Mouse (Mus musculus) right cerebral cortex, postnatal 4 days (tissue): ENCODE measurements at regions not wholly inside any gene's neighbourhood (a gene's known extent, or its start where the extent isn't known, plus 50 kb on each side); places are given as distances from the start of the nearest gene placed in this dataset.

ENCODE experiments used
- DNase-seq: peaks from one replicate; pipeline ENCODE4 v3.0.0-alpha.2; 2022

- peak; percentile 40 for DNase-seq
Measured at GRCm38 (mm10) chr17:63575316-63576007, 75.6 kb upstream of the Fbxl17 start.

DNA sequence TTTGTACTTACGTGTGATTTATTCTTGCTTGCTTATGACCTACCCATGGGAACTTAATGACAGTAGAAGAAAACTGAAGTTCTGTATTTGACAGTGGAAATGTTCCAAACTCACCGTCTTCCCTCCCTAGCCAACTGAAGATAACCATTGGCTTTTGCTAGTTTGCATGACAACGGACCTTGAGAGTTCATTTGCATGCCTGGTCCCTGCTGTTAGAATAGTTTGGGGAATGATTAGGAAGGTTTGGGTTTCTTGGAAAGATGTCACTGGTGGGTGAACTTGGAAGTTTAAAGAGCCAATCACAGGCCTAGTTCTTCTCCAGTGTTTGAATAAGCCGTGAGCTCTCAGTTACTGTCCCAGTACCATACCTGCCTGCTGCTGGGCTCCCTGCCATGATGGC lies 83.1 kb upstream of the Fbxl17 start:
- no peak for DNase-seq

DNA sequence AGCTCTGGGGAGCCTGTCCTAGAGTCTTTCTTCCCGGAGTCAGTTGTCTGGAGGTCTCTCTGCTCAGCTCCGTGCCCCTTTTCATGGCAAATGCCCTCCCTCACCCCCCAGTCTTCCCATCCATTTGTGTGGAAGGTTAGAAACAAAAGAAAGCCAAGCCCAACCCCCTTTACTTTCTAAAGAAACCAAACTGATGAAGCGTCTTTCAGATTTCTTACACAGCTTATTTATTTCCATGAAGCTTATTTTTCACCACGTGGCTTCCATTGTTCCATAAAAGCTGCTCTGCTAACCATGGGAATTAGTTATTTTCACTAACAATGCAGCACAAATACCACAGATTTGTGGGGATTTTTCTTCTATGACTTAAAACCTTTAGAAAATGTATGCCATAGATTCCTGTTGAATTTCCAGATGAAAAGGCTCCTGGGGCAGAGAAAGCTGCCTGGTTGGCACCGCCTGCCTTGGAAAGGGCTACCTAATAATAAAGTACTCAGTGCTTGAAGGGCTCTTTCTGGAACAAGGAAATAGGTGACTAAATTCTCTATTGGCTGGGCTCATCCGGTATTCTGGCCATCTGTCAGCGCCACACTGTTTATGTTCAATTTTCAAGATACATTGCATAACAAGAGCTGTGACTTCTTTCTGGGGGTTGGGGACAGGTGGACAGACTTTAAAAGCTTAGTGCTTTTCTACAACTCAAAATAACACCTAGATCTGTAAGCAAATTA lies 107.4 kb upstream of the Fbxl17 start:
- DNase-seq: no peak

GRCm38 (mm10) chr17:63622726-63623125 lies 122.9 kb upstream of the Fbxl17 start:
- DNase-seq: no peak

- DNase-seq: no peak
Measured at GRCm38 (mm10) chr17:63637598-63637997, 137.8 kb upstream of the Fbxl17 start.

DNA sequence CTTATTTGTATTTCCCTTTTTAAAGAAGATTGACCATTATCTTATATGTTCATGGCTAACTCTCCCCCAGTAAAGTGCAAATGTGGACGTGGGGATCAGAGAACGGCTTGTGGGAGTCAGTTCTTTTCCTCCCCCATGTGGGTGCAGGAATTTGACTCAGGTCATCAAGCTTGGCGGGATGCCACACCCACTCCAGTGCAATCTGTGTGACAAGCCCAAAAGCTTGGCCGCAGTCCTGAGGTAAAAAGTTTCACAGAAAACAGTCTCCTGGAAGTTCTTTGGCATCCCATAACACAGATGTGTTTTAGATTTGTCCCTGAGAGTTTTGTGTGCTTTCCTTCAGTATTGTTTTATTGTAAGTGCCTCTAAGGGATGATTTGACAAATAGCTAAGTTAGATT lies 144.6 kb upstream of the Fbxl17 start:
- DNase-seq: no peak

DNA sequence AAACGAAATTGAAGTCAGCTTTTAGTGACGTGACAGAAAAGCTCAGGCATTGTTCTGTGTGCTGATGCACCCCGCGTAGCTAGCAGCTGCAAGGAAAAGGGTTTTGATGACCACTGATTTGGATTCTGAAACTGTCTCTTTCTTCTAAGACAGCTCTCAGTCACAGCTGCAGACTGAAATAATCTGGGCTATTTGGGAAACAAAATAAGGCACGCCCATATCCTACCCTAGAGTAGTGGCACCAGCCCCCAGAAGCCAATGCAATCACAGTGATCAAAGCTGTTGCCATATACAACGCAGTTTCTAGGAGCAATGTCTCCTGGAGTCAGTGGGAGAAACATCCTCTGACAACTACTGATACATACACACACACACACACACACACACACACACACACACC lies 157.9 kb upstream of the Fbxl17 start:
- DNase-seq: no peak

- DNase-seq: peak; percentile 28
Measured at GRCm38 (mm10) chr17:63660841-63661481, 161.1 kb upstream of the Fbxl17 start.

GRCm38 (mm10) chr17:63661584-63661983 lies 161.8 kb upstream of the Fbxl17 start:
- no peak for DNase-seq

GRCm38 (mm10) chr17:63662251-63662650 lies 162.4 kb upstream of the Fbxl17 start:
- DNase-seq: no peak

DNA sequence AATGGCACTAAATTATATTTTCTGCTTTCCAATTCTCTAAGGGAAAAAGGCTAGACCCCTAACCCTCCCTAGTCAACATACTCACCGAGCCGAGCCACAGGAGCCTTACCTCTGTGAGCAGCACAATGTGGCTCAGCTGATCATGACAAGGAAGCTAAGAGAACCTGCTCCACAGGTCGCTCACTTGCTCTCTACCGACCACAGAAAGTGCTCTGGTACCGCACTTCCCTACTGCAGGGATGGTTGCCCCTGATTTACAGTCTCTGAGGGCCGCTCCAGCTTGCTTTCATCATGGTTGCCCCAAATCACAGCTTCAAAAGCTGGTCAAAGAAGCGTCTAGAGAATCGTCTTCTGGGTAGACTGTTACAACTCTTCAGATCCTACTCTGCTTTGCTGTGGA lies 177.0 kb upstream of the Fbxl17 start:
- no peak for DNase-seq

DNA sequence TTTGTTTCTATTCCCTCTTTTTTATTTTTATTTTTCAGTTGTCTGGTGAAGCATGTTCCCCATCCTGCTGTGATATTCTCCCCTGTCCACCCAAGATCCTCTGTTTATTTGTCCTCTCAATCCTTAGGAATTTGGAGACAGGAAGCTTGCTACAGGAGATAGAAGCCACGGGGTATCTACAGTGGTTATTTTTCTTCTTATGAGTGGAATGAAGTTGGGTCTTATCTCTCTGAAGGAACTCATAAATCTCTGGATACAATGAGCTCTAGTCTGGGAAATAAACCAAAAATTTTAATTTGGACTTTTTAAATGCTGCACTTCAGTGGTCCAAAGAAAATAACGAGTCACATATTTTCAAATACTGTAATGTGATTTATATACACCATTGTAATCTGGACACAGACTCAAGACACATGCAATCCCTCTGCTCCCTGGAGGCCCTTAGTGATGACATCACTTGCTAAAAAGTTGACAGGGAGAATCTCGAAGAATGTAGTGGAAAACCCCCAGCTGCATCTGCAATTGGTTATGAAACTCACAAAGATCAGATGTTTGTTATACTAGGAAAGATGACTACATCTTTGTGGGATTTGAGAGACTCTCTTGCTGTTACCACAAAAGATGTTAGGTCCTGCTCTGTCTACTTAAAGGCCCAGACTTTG lies 178.3 kb upstream of the Fbxl17 start:
- DNase-seq: no peak

- DNase-seq: no peak
Measured at GRCm38 (mm10) chr17:63680479-63680878, 180.7 kb upstream of the Fbxl17 start.

DNA sequence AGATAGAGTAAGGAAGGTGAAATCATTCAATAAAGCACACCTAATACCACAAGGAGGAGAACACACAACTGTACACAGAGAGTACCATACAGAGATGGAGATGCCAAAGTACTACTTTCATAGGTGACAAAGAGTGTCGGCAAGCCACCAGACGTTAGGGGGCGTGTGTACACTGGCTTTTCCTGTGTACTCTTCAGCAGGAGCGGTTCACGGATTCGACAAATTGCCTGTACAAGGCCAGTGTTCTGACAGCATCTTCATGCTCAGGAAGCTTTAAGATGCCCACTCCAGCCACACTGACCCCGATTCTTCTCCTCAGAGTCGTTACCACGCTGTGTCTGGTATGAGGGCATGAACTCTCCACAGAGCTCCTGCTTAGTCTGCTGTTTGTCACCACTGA lies 179.5 kb upstream of the Fer start:
- DNase-seq: no peak

GRCm38 (mm10) chr17:63684026-63684425 lies 178.8 kb upstream of the Fer start:
- no peak for DNase-seq

DNA sequence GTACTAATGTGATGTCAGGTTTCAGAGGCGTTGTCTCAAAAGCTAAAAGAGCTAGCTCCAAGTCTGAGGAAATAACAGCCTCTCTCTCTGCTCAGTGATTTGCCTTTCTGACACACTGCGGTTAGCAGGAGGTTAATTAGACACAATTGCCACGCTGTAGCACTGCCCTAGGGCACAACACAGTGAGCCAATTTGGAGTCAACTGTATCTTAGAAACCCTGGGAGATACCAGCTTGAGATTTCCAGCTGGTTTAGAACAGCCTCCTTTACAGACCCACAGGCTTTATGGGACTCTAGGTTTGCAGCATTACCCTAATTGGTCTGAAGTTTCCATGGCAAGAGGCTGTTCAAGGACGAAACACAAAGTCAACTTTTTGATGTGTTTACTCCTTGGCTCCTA lies 176.9 kb upstream of the Fer start:
- DNase-seq: no peak

GRCm38 (mm10) chr17:63686361-63686760 lies 176.5 kb upstream of the Fer start:
- no peak for DNase-seq

- no peak for DNase-seq
Measured at GRCm38 (mm10) chr17:63689291-63689690, 173.6 kb upstream of the Fer start.

- DNase-seq: no peak
Measured at GRCm38 (mm10) chr17:63690829-63691689, 171.8 kb upstream of the Fer start.

DNA sequence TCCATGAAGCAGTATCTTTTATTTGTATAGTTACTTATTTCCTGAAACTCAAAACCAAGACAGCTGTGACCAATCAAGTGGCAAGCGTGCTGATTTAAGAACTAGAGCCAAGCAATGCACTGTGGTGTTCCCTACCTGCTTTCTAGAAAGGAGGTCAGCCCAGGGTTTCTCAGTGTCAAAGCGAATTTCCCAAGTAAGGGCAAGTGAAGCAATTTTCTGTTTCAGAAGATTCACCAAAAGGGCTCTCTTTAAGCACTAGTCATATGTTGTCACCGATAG lies 171.2 kb upstream of the Fer start:
- no peak for DNase-seq

DNA sequence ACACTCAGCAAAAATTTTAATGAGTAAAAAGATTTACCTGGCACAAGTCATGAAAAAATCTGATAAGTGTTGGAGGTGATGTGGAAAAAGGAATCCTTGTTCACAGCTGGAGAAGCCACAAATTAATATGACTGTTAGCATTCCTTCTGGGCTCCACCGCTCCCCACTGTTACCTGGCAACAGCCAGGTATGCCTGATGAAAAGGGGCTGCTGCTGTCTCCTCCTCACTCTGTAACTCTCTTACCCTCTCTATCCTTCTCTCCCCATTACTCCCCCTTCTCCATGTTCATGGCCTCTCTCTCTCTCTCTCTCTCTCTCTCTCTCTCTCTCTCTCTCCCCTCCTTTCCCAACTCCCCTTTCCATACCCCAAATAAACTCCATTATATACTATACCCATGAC lies 169.6 kb upstream of the Fer start:
- DNase-seq: no peak

- DNase-seq: no peak
Measured at GRCm38 (mm10) chr17:63699537-63699936, 163.3 kb upstream of the Fer start.

GRCm38 (mm10) chr17:63704991-63705390 lies 157.9 kb upstream of the Fer start:
- no peak for DNase-seq
